Mouse (Mus musculus): ENCODE measurements at regions not wholly inside any gene's neighbourhood (a gene's known extent, or its start where the extent isn't known, plus 50 kb on each side); places are given as distances from the start of the nearest gene placed in this dataset.
"Not testable (repeated sequence)": the region's sequence is repeated elsewhere in the genome, so short reads cannot be mapped to it uniquely, and the experiment has no call there.

GRCm38 (mm10) chr5:100309807-100310165 is 106.2 kb downstream of the Sec31a start:
- Histone ChIP-seq H3K4me2 (no peak overlapping the region), H3K9me3 (no peaks in the 10 kb centered on the region), H3K27me3 (no peaks in the 10 kb centered on the region), H3K36me3 (no peaks in the 10 kb centered on the region), H3K4me1 (replicated peaks) (0 out of 2 replicates have a peak, but pooled peaks cover 2% of the 10 kb centered on the region), H3K27ac (peak overlapping the region; percentile 30; the same call in 1 of the 2 replicates), H3K4me3 (no peak overlapping the region), H3K9ac (no peak overlapping the region)
- WGBS = 98% methylated on average over 2 of the region's 2 CpGs
- no peak for ATAC-seq (ENCODE audit: low FRiP score)

GRCm38 (mm10) chr5:100309071-100309806 is 106.8 kb downstream of the Sec31a start:
- H3K4me2 ChIP-seq = no peak overlapping the region
- no peak for ATAC-seq (ENCODE audit: low FRiP score)
- peak overlapping the region; percentile 30; the same call in 1 of the 2 replicates for H3K27ac ChIP-seq
- 0 out of 2 replicates have a peak, but pooled peaks cover 2% of the 10 kb centered on the region for H3K4me1 ChIP-seq (replicated peaks)
- H3K27me3 ChIP-seq = no peaks in the 10 kb centered on the region
- 69% methylated on average over 17 of the region's 17 CpGs for WGBS
- no peaks in the 10 kb centered on the region for H3K9me3 ChIP-seq
- no peaks in the 10 kb centered on the region for H3K36me3 ChIP-seq
- H3K9ac ChIP-seq = no peak overlapping the region
- no peak overlapping the region for H3K4me3 ChIP-seq

GRCm38 (mm10) chr5:100304403-100304802 is 111.6 kb downstream of the Sec31a start:
- Histone ChIP-seq H3K4me1 (replicated peaks) (no peaks in the 10 kb centered on the region), H3K27ac (no peak overlapping the region), H3K4me3 (no peak overlapping the region), H3K9ac (no peak overlapping the region), H3K4me2 (no peak overlapping the region), H3K9me3 (no peaks in the 10 kb centered on the region), H3K27me3 (no peaks in the 10 kb centered on the region), H3K36me3 (no peaks in the 10 kb centered on the region)
- no peak for ATAC-seq (ENCODE audit: low FRiP score)
- WGBS = 83% methylated on average over 3 of the region's 3 CpGs

GRCm38 (mm10) chr5:100302068-100302775 is 113.8 kb downstream of the Sec31a start:
- Histone ChIP-seq H3K9me3 (peaks cover 8% of the 10 kb centered on the region; the same call in 1 of the 2 replicates), H3K27me3 (no peaks in the 10 kb centered on the region), H3K9ac (no peak overlapping the region), H3K36me3 (no peaks in the 10 kb centered on the region), H3K4me1 (replicated peaks) (no peaks in the 10 kb centered on the region), H3K4me2 (no peak overlapping the region), H3K27ac (no peak overlapping the region), H3K4me3 (no peak overlapping the region)
- ATAC-seq (ENCODE audit: low FRiP score) = no peak
- 76% methylated on average over 17 of the region's 17 CpGs for WGBS

- Histone ChIP-seq H3K27me3 (no peaks in the 10 kb centered on the region), H3K4me2 (no peak overlapping the region), H3K9ac (no peak overlapping the region), H3K4me3 (no peak overlapping the region), H3K4me1 (replicated peaks) (no peaks in the 10 kb centered on the region), H3K27ac (no peak overlapping the region), H3K9me3 (peaks cover 8% of the 10 kb centered on the region; the same call in 1 of the 2 replicates), H3K36me3 (no peaks in the 10 kb centered on the region)
- 89% methylated on average over 4 of the region's 4 CpGs for WGBS
- no peak for ATAC-seq (ENCODE audit: low FRiP score)
These were observed 116.9 kb downstream of the Sec31a start for GRCm38 (mm10) chr5:100299141-100299540.

- no peaks in the 10 kb centered on the region for H3K4me1 ChIP-seq (replicated peaks)
- H3K36me3 ChIP-seq = no peaks in the 10 kb centered on the region
- 84% methylated on average over 7 of the region's 7 CpGs for WGBS
- no peak overlapping the region for H3K27ac ChIP-seq
- no peak overlapping the region for H3K9ac ChIP-seq
- no peak overlapping the region for H3K4me2 ChIP-seq
- H3K27me3 ChIP-seq = no peaks in the 10 kb centered on the region
- no peak for ATAC-seq (ENCODE audit: low FRiP score)
- peaks cover 7% of the 10 kb centered on the region; the same call in 1 of the 2 replicates for H3K9me3 ChIP-seq
- no peak overlapping the region for H3K4me3 ChIP-seq
These were observed 121.8 kb downstream of the Sec31a start for GRCm38 (mm10) chr5:100294189-100294588.

GRCm38 (mm10) chr5:100280215-100280614 is 120.6 kb upstream of the Tmem150c start:
- Histone ChIP-seq H3K36me3 (no peaks in the 10 kb centered on the region), H3K9ac (no peak overlapping the region), H3K4me2 (no peak overlapping the region), H3K9me3 (no peaks in the 10 kb centered on the region), H3K27me3 (no peaks in the 10 kb centered on the region), H3K4me3 (no peak overlapping the region), H3K4me1 (replicated peaks) (peaks cover 3% of the 10 kb centered on the region; the same call in 1 of the 2 replicates), H3K27ac (no peak overlapping the region)
- WGBS = 95% methylated on average over 4 of the region's 4 CpGs
- no peak for ATAC-seq (ENCODE audit: low FRiP score)

GRCm38 (mm10) chr5:100279474-100279873 is 119.9 kb upstream of the Tmem150c start:
- H3K4me2 ChIP-seq = no peak overlapping the region
- no peak overlapping the region for H3K27ac ChIP-seq
- no peak for ATAC-seq (ENCODE audit: low FRiP score)
- no peak overlapping the region for H3K9ac ChIP-seq
- H3K9me3 ChIP-seq = no peaks in the 10 kb centered on the region
- WGBS = 95% methylated on average over 8 of the region's 8 CpGs
- H3K4me1 ChIP-seq (replicated peaks) = peaks cover 10% of the 10 kb centered on the region
- no peaks in the 10 kb centered on the region for H3K27me3 ChIP-seq
- H3K36me3 ChIP-seq = no peaks in the 10 kb centered on the region
- no peak overlapping the region for H3K4me3 ChIP-seq

GRCm38 (mm10) chr5:100274674-100275073 is 115.1 kb upstream of the Tmem150c start:
- no peaks in the 10 kb centered on the region for H3K27me3 ChIP-seq
- H3K9me3 ChIP-seq = no peaks in the 10 kb centered on the region
- H3K9ac ChIP-seq = no peak overlapping the region
- no peaks in the 10 kb centered on the region for H3K36me3 ChIP-seq
- no peak overlapping the region for H3K4me3 ChIP-seq
- H3K4me1 ChIP-seq (replicated peaks) = peaks cover 14% of the 10 kb centered on the region
- 66% methylated on average over 4 of the region's 4 CpGs for WGBS
- no peak for ATAC-seq (ENCODE audit: low FRiP score)
- no peak overlapping the region for H3K4me2 ChIP-seq
- no peak overlapping the region for H3K27ac ChIP-seq

GRCm38 (mm10) chr5:100271975-100272374 is 112.4 kb upstream of the Tmem150c start:
- H3K4me2 ChIP-seq; H3K4me3 ChIP-seq; H3K27me3 ChIP-seq; H3K9me3 ChIP-seq; H3K9ac ChIP-seq; ATAC-seq (ENCODE audit: low FRiP score); H3K36me3 ChIP-seq; H3K27ac ChIP-seq: not testable (repeated sequence)
- 88% methylated on average over 9 of the region's 9 CpGs for WGBS
- H3K4me1 ChIP-seq (replicated peaks) = peaks cover 20% of the 10 kb centered on the region

- H3K9me3 ChIP-seq = no peaks in the 10 kb centered on the region
- peaks cover 29% of the 10 kb centered on the region for H3K4me1 ChIP-seq (replicated peaks)
- 49% methylated on average over 12 of the region's 12 CpGs for WGBS
- H3K36me3 ChIP-seq = no peaks in the 10 kb centered on the region
- no peak overlapping the region for H3K9ac ChIP-seq
- H3K27me3 ChIP-seq = no peaks in the 10 kb centered on the region
- H3K4me2 ChIP-seq = no peak overlapping the region
- no peak for ATAC-seq (ENCODE audit: low FRiP score)
- H3K4me3 ChIP-seq = no peak overlapping the region
- no peak overlapping the region for H3K27ac ChIP-seq
These were observed 111.5 kb upstream of the Tmem150c start for GRCm38 (mm10) chr5:100270841-100271686.
